Mouse (Mus musculus): ENCODE data around the gene Castor1.
A peak's percentile ranks its signal among the peaks of the same experiment; 100 is the strongest.
"Not testable (repeated sequence)": the region's sequence is repeated elsewhere in the genome, so short reads cannot be mapped to it uniquely, and the experiment has no call there.

Gene Castor1

GRCm38 (mm10) chr11:4217914-4218629 is at the start of gene Castor1:
TSS of gene Castor1 (plus strand) at chr11:4218225.
- peaks cover 2% of the 10 kb centered on the region; the same call in 1 of the 2 replicates for H3K36me3 ChIP-seq (ENCODE audit: control insufficient read depth, insufficient read depth, low read length, poor library complexity, severe bottlenecking)
- no peaks in the 10 kb centered on the region for H3K27me3 ChIP-seq (ENCODE audit: control insufficient read depth, insufficient read depth, low read length, poor library complexity, severe bottlenecking)
- peak; percentile 90 for DNase-seq (ENCODE audit: low read depth, low spot score)

GRCm38 (mm10) chr11:4174586-4174985 is 43.4 kb upstream of the Castor1 start:
- no peak for DNase-seq (ENCODE audit: low read depth, low spot score)
- H3K36me3 ChIP-seq (ENCODE audit: control insufficient read depth, insufficient read depth, low read length, poor library complexity, severe bottlenecking), result peaks cover 40% of the 10 kb centered on the region
- no peaks in the 10 kb centered on the region for H3K27me3 ChIP-seq (ENCODE audit: control insufficient read depth, insufficient read depth, low read length, poor library complexity, severe bottlenecking)

GRCm38 (mm10) chr11:4177716-4178115 is 40.3 kb upstream of the Castor1 start:
- no peak for DNase-seq (ENCODE audit: low read depth, low spot score)
- H3K36me3 ChIP-seq (ENCODE audit: control insufficient read depth, insufficient read depth, low read length, poor library complexity, severe bottlenecking), result peaks cover 31% of the 10 kb centered on the region
- H3K27me3 ChIP-seq (ENCODE audit: control insufficient read depth, insufficient read depth, low read length, poor library complexity, severe bottlenecking), result no peaks in the 10 kb centered on the region

- Histone ChIP-seq H3K27me3 (ENCODE audit: control insufficient read depth, insufficient read depth, low read length, poor library complexity, severe bottlenecking) (no peaks in the 10 kb centered on the region), H3K36me3 (ENCODE audit: control insufficient read depth, insufficient read depth, low read length, poor library complexity, severe bottlenecking) (peaks cover 17% of the 10 kb centered on the region)
- DNase-seq (ENCODE audit: low read depth, low spot score), result no peak
Measured at GRCm38 (mm10) chr11:4182061-4182460, 36.0 kb upstream of the Castor1 start.

- H3K36me3 ChIP-seq (ENCODE audit: control insufficient read depth, insufficient read depth, low read length, poor library complexity, severe bottlenecking), result peaks cover 7% of the 10 kb centered on the region; the same call in 1 of the 2 replicates
- DNase-seq (ENCODE audit: low read depth, low spot score), result no peak
Measured at GRCm38 (mm10) chr11:4183511-4183910, 34.5 kb upstream of the Castor1 start.

GRCm38 (mm10) chr11:4184251-4184952 is 33.6 kb upstream of the Castor1 start:
- peaks cover 3% of the 10 kb centered on the region; the same call in 1 of the 2 replicates for H3K36me3 ChIP-seq (ENCODE audit: control insufficient read depth, insufficient read depth, low read length, poor library complexity, severe bottlenecking)
- peak; percentile 44 for DNase-seq (ENCODE audit: low read depth, low spot score)
- no peaks in the 10 kb centered on the region for H3K27me3 ChIP-seq (ENCODE audit: control insufficient read depth, insufficient read depth, low read length, poor library complexity, severe bottlenecking)

More at GRCm38 (mm10) chr11:4183511-4183910, 34.5 kb upstream of the Castor1 start:
- no peaks in the 10 kb centered on the region for H3K27me3 ChIP-seq (ENCODE audit: control insufficient read depth, insufficient read depth, low read length, poor library complexity, severe bottlenecking)

- not testable (repeated sequence) for DNase-seq (ENCODE audit: low read depth, low spot score); H3K36me3 ChIP-seq (ENCODE audit: control insufficient read depth, insufficient read depth, low read length, poor library complexity, severe bottlenecking)
Measured at GRCm38 (mm10) chr11:4185480-4185879, 32.5 kb upstream of the Castor1 start.

GRCm38 (mm10) chr11:4186486-4187317 is 31.3 kb upstream of the Castor1 start, which contains the start of gene Tbc1d10a:
TSS of gene Tbc1d10a (plus strand) at chr11:4186789.
- H3K27me3 ChIP-seq (ENCODE audit: control insufficient read depth, insufficient read depth, low read length, poor library complexity, severe bottlenecking), result no peaks in the 10 kb centered on the region
- peak; percentile 99 for DNase-seq (ENCODE audit: low read depth, low spot score)
- H3K36me3 ChIP-seq (ENCODE audit: control insufficient read depth, insufficient read depth, low read length, poor library complexity, severe bottlenecking), result no peaks in the 10 kb centered on the region

More at GRCm38 (mm10) chr11:4185480-4185879, 32.5 kb upstream of the Castor1 start:
- not testable (repeated sequence) for H3K27me3 ChIP-seq (ENCODE audit: control insufficient read depth, insufficient read depth, low read length, poor library complexity, severe bottlenecking)

- Histone ChIP-seq H3K36me3 (ENCODE audit: control insufficient read depth, insufficient read depth, low read length, poor library complexity, severe bottlenecking) (no peaks in the 10 kb centered on the region), H3K27me3 (ENCODE audit: control insufficient read depth, insufficient read depth, low read length, poor library complexity, severe bottlenecking) (no peaks in the 10 kb centered on the region)
- DNase-seq (ENCODE audit: low read depth, low spot score), result no peak
Measured at GRCm38 (mm10) chr11:4187318-4187700, 30.7 kb upstream of the Castor1 start.

GRCm38 (mm10) chr11:4189182-4189581 is 28.8 kb upstream of the Castor1 start:
- Histone ChIP-seq H3K27me3 (ENCODE audit: control insufficient read depth, insufficient read depth, low read length, poor library complexity, severe bottlenecking) (no peaks in the 10 kb centered on the region), H3K36me3 (ENCODE audit: control insufficient read depth, insufficient read depth, low read length, poor library complexity, severe bottlenecking) (no peaks in the 10 kb centered on the region)
- DNase-seq (ENCODE audit: low read depth, low spot score), result no peak

GRCm38 (mm10) chr11:4190677-4191076 is 27.3 kb upstream of the Castor1 start:
- DNase-seq (ENCODE audit: low read depth, low spot score), result no peak
- no peaks in the 10 kb centered on the region for H3K27me3 ChIP-seq (ENCODE audit: control insufficient read depth, insufficient read depth, low read length, poor library complexity, severe bottlenecking)
- no peaks in the 10 kb centered on the region for H3K36me3 ChIP-seq (ENCODE audit: control insufficient read depth, insufficient read depth, low read length, poor library complexity, severe bottlenecking)

GRCm38 (mm10) chr11:4192757-4193156 is 25.3 kb upstream of the Castor1 start:
- Histone ChIP-seq H3K27me3 (ENCODE audit: control insufficient read depth, insufficient read depth, low read length, poor library complexity, severe bottlenecking) (no peaks in the 10 kb centered on the region), H3K36me3 (ENCODE audit: control insufficient read depth, insufficient read depth, low read length, poor library complexity, severe bottlenecking) (no peaks in the 10 kb centered on the region)
- no peak for DNase-seq (ENCODE audit: low read depth, low spot score)

GRCm38 (mm10) chr11:4193420-4193819 is 24.6 kb upstream of the Castor1 start:
- Histone ChIP-seq H3K36me3 (ENCODE audit: control insufficient read depth, insufficient read depth, low read length, poor library complexity, severe bottlenecking) (no peaks in the 10 kb centered on the region), H3K27me3 (ENCODE audit: control insufficient read depth, insufficient read depth, low read length, poor library complexity, severe bottlenecking) (no peaks in the 10 kb centered on the region)
- no peak for DNase-seq (ENCODE audit: low read depth, low spot score)

GRCm38 (mm10) chr11:4195597-4196031 is 22.4 kb upstream of the Castor1 start:
- Histone ChIP-seq H3K36me3 (ENCODE audit: control insufficient read depth, insufficient read depth, low read length, poor library complexity, severe bottlenecking) (no peaks in the 10 kb centered on the region), H3K27me3 (ENCODE audit: control insufficient read depth, insufficient read depth, low read length, poor library complexity, severe bottlenecking) (no peaks in the 10 kb centered on the region)
- peak; percentile 95 for DNase-seq (ENCODE audit: low read depth, low spot score)

Measured in splenic B cell, adult 2 months (primary cell).